In genomic region chr9:21646366-21646765, GRCm38 (mm10) we compare ENCODE assay signal across 19 mouse cellular contexts.
"Had no signal": no experiment of that assay in that cellular context is flagged by ENCODE, and none has a peak within 500 bp of the region (broad histone marks: within the 10 kb centered on the region; RNA-seq: fewer than 3 reads in every experiment).

No protein-coding gene starts in this region.

- H3K27ac ChIP-seq: midbrain, embryonic 10.5 days; midbrain, embryonic 12.5 days; neural tube, embryonic 13.5 days; neural tube, embryonic 15.5 days had no signal

- H3K4me2 ChIP-seq: lung, embryonic 14.5 days; midbrain, embryonic 12.5 days; neural tube, embryonic 13.5 days; neural tube, embryonic 15.5 days had no signal

- H3K4me3 ChIP-seq: midbrain, embryonic 10.5 days; midbrain, embryonic 12.5 days; myocyte; neural tube, embryonic 13.5 days; neural tube, embryonic 15.5 days had no signal

- H3K4me1 ChIP-seq: midbrain, embryonic 10.5 days; midbrain, embryonic 12.5 days; neural tube, embryonic 13.5 days; neural tube, embryonic 15.5 days had no signal

- ATAC-seq: midbrain, embryonic 16.5 days had no signal

- H3K9me3 ChIP-seq: midbrain, embryonic 10.5 days; midbrain, embryonic 12.5 days; neural tube, embryonic 13.5 days; neural tube, embryonic 15.5 days had no signal

- H3K9ac ChIP-seq: lung, embryonic 14.5 days; midbrain, embryonic 12.5 days; neural tube, embryonic 13.5 days; neural tube, embryonic 15.5 days had no signal

- DNase-seq: lung, adult 18-20 months; lung, embryonic 14.5 days; lung, postnatal 10 days; lung, postnatal 4 days; midbrain, embryonic 14.5 days; retina, postnatal 1 day; right cerebral cortex, adult 18-20 months; right cerebral cortex, postnatal 25 days; right cerebral cortex, postnatal 4 days; spleen, adult 18-20 months; thymus, adult 18-20 months; thymus, postnatal 25 days; thymus, postnatal 4 days had no signal

- H3K27me3 ChIP-seq: midbrain, embryonic 12.5 days; neural tube, embryonic 13.5 days; neural tube, embryonic 15.5 days had no signal
